Mouse (Mus musculus) mouse trophoblast stem cell (cell line): ENCODE measurements around the gene Prrg4.
"Not testable (repeated sequence)": the region's sequence is repeated elsewhere in the genome, so short reads cannot be mapped to it uniquely, and the experiment has no call there.

ENCODE experiments used
- in situ Hi-C, 2 experiments: fragments of 300-500 bp; cut with MseI, MboI; formaldehyde crosslinking; loops; 2 replicates in 1 of 2; 3 replicates in 1 of 2; pipeline ENCODE4 v1.15.1; 2025

Gene Prrg4

GRCm38 (mm10) chr2:104841736-104842135 lies 7.9 kb downstream of the Prrg4 start:
- in situ Hi-C loops, result no loop called here

- in situ Hi-C loops, result no loop called here
These were observed 8.7 kb downstream of the Prrg4 start for GRCm38 (mm10) chr2:104840974-104841373.

- in situ Hi-C loops, result no loop called here
These were observed 17.2 kb downstream of the Prrg4 start for GRCm38 (mm10) chr2:104832486-104832885.

- in situ Hi-C loops, result no loop called here
These were observed 23.5 kb downstream of the Prrg4 start for GRCm38 (mm10) chr2:104826191-104826590.

GRCm38 (mm10) chr2:104818763-104819162 lies 30.9 kb downstream of the Prrg4 start:
- in situ Hi-C loops, result not testable (repeated sequence)

- in situ Hi-C loops, result no loop called here
These were observed 31.9 kb downstream of the Prrg4 start for GRCm38 (mm10) chr2:104817555-104818330.

GRCm38 (mm10) chr2:104816866-104817439 lies 32.7 kb downstream of the Prrg4 start:
- in situ Hi-C loops, result no loop called here

GRCm38 (mm10) chr2:104816371-104816827 lies 33.3 kb downstream of the Prrg4 start, which contains the start of gene Qser1:
Gene Qser1 (minus strand): TSS chr2:104816760.
- in situ Hi-C loops, result no loop called here

GRCm38 (mm10) chr2:104815561-104816370 lies 33.9 kb downstream of the Prrg4 start:
- in situ Hi-C loops, result no loop called here

- in situ Hi-C loops, result no loop called here
These were observed 35.3 kb downstream of the Prrg4 start for GRCm38 (mm10) chr2:104814181-104814951.

- in situ Hi-C loops, result no loop called here
These were observed 44.2 kb downstream of the Prrg4 start for GRCm38 (mm10) chr2:104805435-104805834.
